Mouse (Mus musculus): Measurements from ENCODE around the gene Zfp9. TPM values are rescaled to one million over a fixed set of nuclear protein-coding genes. Genes with fewer than 3 reads are reported as not detected.
A peak's percentile ranks its signal among the peaks of the same experiment; 100 is the strongest.

The Zfp9 gene
- polyA plus RNA-seq, 1 experiment from 2014 or later, result 12.5 TPM

- H3K4me1 ChIP-seq, result no peaks in the 10 kb centered on the region
- no peaks in the 10 kb centered on the region for H3K9me3 ChIP-seq
- no peak overlapping the region for H3K4me2 ChIP-seq
These were observed 52.5 kb downstream of the Zfp9 start for GRCm38 (mm10) chr6:118426666-118427065.

GRCm38 (mm10) chr6:118419050-118419920, 59.8 kb downstream of the Zfp9 start, which contains the start of gene Bms1:
TSS of gene Bms1 (minus strand) at chr6:118419474.
- peak within 1 kb of the TSS; percentile 92 for H3K27ac ChIP-seq
- H3K4me2 ChIP-seq, result peak within 1 kb of the TSS; percentile 67
- peak within 1 kb of the TSS; percentile 77 for H3K9ac ChIP-seq
- H3K9me3 ChIP-seq, result no peaks in the 10 kb centered on the region
- H3K4me3 ChIP-seq, result peak within 1 kb of the TSS; percentile 82
- peak; percentile 98 for ATAC-seq (replicated peaks)
- H3K36me3 ChIP-seq (replicated peaks), result peaks cover 24% of the 10 kb centered on the region
- H3K4me1 ChIP-seq, result peaks cover 17% of the 10 kb centered on the region
- H3K27me3 ChIP-seq (replicated peaks), result no peaks in the 10 kb centered on the region
- under 1% methylated on average over 67 of the region's 67 CpGs for WGBS

More at GRCm38 (mm10) chr6:118426666-118427065, 52.5 kb downstream of the Zfp9 start:
- H3K27me3 ChIP-seq (replicated peaks), result no peaks in the 10 kb centered on the region
- no peak overlapping the region for H3K9ac ChIP-seq
- WGBS, result 94% methylated on average over 1 of the region's 1 CpGs
- peaks cover 43% of the 10 kb centered on the region for H3K36me3 ChIP-seq (replicated peaks)
- no peak for ATAC-seq (replicated peaks)
- no peak overlapping the region for H3K27ac ChIP-seq
- H3K4me3 ChIP-seq, result no peak overlapping the region

Small RNA genes within 50 kb of the gene (microRNA-seq; reads per million reads assigned to microRNA genes)
- not detected for gene Gm25953

Other genes with a start within 250 kb of the Zfp9 start
- gene Bms1, start 59.8 kb downstream of the Zfp9 start, polyA plus RNA-seq (2015; fragmentation: Nextera tagmentation; extraction: Ambion mirVana), result 23.1 and 23.2 TPM in 2 replicates
- 18.6 and 19.3 TPM in 2 replicates for gene Zfp248, start 23.8 kb downstream of the Zfp9 start, polyA plus RNA-seq (2015; fragmentation: Nextera tagmentation; extraction: Ambion mirVana)
- 16.7 and 17.6 TPM in 2 replicates for gene Ankrd26, start 82.9 kb upstream of the Zfp9 start, polyA plus RNA-seq (2015; fragmentation: Nextera tagmentation; extraction: Ambion mirVana)